Mouse (Mus musculus) liver, postnatal 0 days (tissue): ENCODE data around the gene Pde6g.
A peak's percentile ranks its signal among the peaks of the same experiment; 100 is the strongest.

Experiments used
- CTCF ChIP-seq: sonication (generic); IDR thresholded peaks from 2 replicates; pipeline ENCODE4 v1.5.1; 2016; ENCODE audit warnings: antibody characterized with exemption, low read depth
- EP300 ChIP-seq: IDR thresholded peaks from 2 replicates; pipeline ENCODE4 v1.6.1; 2016; ENCODE audit warnings: antibody characterized with exemption, low read depth, mild to moderate bottlenecking

- TF ChIP-seq CTCF (no peak), EP300 (peak; percentile 90)
Observed at GRCm38 (mm10) chr11:120405867-120406266, 47.4 kb downstream of the Pde6g start.
